Mouse (Mus musculus) hindbrain, embryonic 12.5 days (tissue): Measurements from ENCODE around the gene Srrt. TPM values are rescaled to one million over a fixed set of nuclear protein-coding genes. Genes with fewer than 3 reads are reported as not detected.

Source experiments
- ATAC-seq: fragments of 200-750 bp; cut with Nextera tagmentation; 2 replicates; pipeline ENCODE4 v1.8.0; 2017; ENCODE audit warnings: moderate TSS enrichment; ENCODE audit not compliant: low FRiP score
- H3K27ac ChIP-seq: fragments of 300-500 bp; sonication (generic); 2 replicates; pipeline ENCODE4 v1.5.1; 2016; ENCODE audit warnings: mild to moderate bottlenecking
- H3K27me3 ChIP-seq: fragments of 300-500 bp; sonication (generic); 2 replicates; pipeline ENCODE4 v1.6.1; 2016; ENCODE audit warnings: mild to moderate bottlenecking
- H3K36me3 ChIP-seq: fragments of 300-500 bp; sonication (generic); 2 replicates; pipeline ENCODE4 v1.6.1; 2016; ENCODE audit warnings: mild to moderate bottlenecking
- H3K4me1 ChIP-seq: fragments of 300-500 bp; sonication (generic); 2 replicates; pipeline ENCODE4 v1.6.1; 2016
- H3K4me2 ChIP-seq: fragments of 300-500 bp; sonication (generic); replicated peaks from 2 replicates; pipeline ENCODE4 v1.6.1; 2016; ENCODE audit warnings: mild to moderate bottlenecking
- H3K4me3 ChIP-seq: fragments of 300-500 bp; sonication (generic); 2 replicates; pipeline ENCODE4 v1.5.1; 2016; ENCODE audit warnings: mild to moderate bottlenecking
- H3K9ac ChIP-seq: fragments of 300-500 bp; sonication (generic); 2 replicates; pipeline ENCODE4 v1.6.1; 2016; ENCODE audit warnings: mild to moderate bottlenecking, moderate library complexity
- H3K9me3 ChIP-seq: fragments of 300-500 bp; sonication (generic); replicated peaks from 2 replicates; pipeline ENCODE4 v1.6.1; 2016; ENCODE audit warnings: mild to moderate bottlenecking
- WGBS: fragments of 180-500 bp; shearing (Covaris S2); methylation state at CpG from one replicate; pipeline ENCODE4 v1.1.7; 2016; 5-methylcytosine and 5-hydroxymethylcytosine counted together
- polyA plus RNA-seq: library from polyadenylated mRNA; unstranded; fragments of >200 nt; fragmentation: Nextera tagmentation; extraction: Ambion mirVana; gene quantifications from 2 replicates; pipeline ENCODE4 v1.2.1, GENCODE M21; 2016

Gene Srrt
- 151 and 152 TPM in 2 replicates for polyA plus RNA-seq

GRCm38 (mm10) chr5:137307071-137307912 is at the start of gene Srrt:
TSS of gene Srrt (minus strand) at chr5:137307674.
- under 1% methylated on average over 62 of the region's 72 CpGs for WGBS
- peak within 1 kb of the TSS; percentile 97 for H3K9ac ChIP-seq
- peak within 1 kb of the TSS; percentile 72 for H3K4me2 ChIP-seq
- peak within 1 kb of the TSS; percentile 97 for H3K27ac ChIP-seq
- H3K4me3 ChIP-seq, result peak within 1 kb of the TSS; percentile 90
- H3K27me3 ChIP-seq, result no peaks in the 10 kb centered on the region
- H3K36me3 ChIP-seq, result peaks cover 51% of the 10 kb centered on the region
- peaks cover 28% of the 10 kb centered on the region for H3K4me1 ChIP-seq
- peak; percentile 89 for ATAC-seq
- H3K9me3 ChIP-seq, result no peaks in the 10 kb centered on the region

DNA sequence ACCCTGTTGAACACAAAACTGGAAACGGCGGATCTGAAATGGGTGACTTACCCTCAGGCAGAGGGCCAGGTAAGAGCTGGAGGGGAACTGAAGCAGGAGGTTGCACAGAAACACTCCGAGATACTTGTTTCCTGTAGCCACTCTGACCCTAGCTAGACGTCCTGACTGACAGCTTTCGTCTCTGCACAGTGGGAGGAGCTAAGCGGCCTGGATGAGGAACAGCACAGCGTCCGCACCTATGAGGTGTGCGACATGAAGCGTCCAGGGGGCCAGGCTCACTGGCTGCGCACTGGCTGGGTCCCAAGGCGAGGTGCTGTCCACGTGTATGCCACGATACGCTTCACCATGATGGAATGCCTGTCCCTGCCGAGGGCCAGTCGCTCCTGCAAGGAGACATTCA is 46.6 kb upstream of the Srrt start:
- H3K9ac ChIP-seq, result no peak overlapping the region
- H3K4me1 ChIP-seq, result peaks cover 30% of the 10 kb centered on the region
- WGBS, result 91% methylated on average over 17 of the region's 17 CpGs
- no peak overlapping the region for H3K27ac ChIP-seq
- H3K4me3 ChIP-seq, result no peak overlapping the region
- no peaks in the 10 kb centered on the region for H3K9me3 ChIP-seq
- H3K27me3 ChIP-seq, result peaks cover 4% of the 10 kb centered on the region; the same call in 1 of the 2 replicates
- peaks cover 40% of the 10 kb centered on the region for H3K36me3 ChIP-seq
- no peak overlapping the region for H3K4me2 ChIP-seq
- ATAC-seq, result no peak

GRCm38 (mm10) chr5:137352011-137352975 is 44.8 kb upstream of the Srrt start:
- Histone ChIP-seq H3K4me2 (peak overlapping the region; percentile 85), H3K27me3 (peaks cover 9% of the 10 kb centered on the region), H3K9ac (peak overlapping the region; percentile 87), H3K9me3 (no peaks in the 10 kb centered on the region), H3K27ac (0 out of 2 replicates have a peak overlapping the region, but pooled peaks have one; percentile 17), H3K4me3 (peak overlapping the region; percentile 75), H3K36me3 (peaks cover 26% of the 10 kb centered on the region), H3K4me1 (peaks cover 45% of the 10 kb centered on the region)
- 23% methylated on average over 16 of the region's 16 CpGs for WGBS
- ATAC-seq, result no peak

DNA sequence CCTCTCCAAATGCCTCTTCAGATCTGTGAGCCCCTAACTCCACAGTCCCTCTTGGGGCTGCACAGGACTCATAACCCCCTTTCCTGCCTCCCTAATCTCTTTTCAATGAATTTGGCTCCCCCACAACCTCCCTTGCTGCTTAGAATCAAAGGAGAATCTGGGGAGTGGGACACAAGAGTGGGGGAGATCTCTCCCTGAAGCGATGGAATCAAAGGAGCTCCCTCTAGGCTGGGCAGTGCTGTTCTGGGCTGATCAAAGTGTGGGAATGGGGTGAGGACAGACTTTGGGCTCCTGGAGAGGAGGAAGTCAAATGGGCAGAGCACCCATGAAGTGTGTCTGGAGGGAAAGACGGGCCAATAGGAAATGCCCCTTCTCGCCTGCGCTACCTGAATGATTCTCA is 43.9 kb upstream of the Srrt start:
- no peak for ATAC-seq
- peak overlapping the region; percentile 80 for H3K27ac ChIP-seq
- WGBS, result 13% methylated on average over 4 of the region's 4 CpGs

GRCm38 (mm10) chr5:137351058-137351380 is 43.5 kb upstream of the Srrt start:
- Histone ChIP-seq H3K4me2 (peak overlapping the region; percentile 85), H3K4me3 (peak overlapping the region; percentile 75), H3K27me3 (peaks cover 9% of the 10 kb centered on the region), H3K9ac (peak overlapping the region; percentile 87), H3K9me3 (no peaks in the 10 kb centered on the region), H3K27ac (peak overlapping the region; percentile 80), H3K36me3 (peaks cover 17% of the 10 kb centered on the region), H3K4me1 (peaks cover 46% of the 10 kb centered on the region)
- 0% methylated on average over 8 of the region's 8 CpGs for WGBS
- ATAC-seq, result no peak

More for the DNA sequence above, 43.9 kb upstream of the Srrt start:
- H3K9ac ChIP-seq, result peak overlapping the region; percentile 87
- H3K36me3 ChIP-seq, result peaks cover 20% of the 10 kb centered on the region
- peaks cover 9% of the 10 kb centered on the region for H3K27me3 ChIP-seq
- H3K4me3 ChIP-seq, result peak overlapping the region; percentile 75
- no peaks in the 10 kb centered on the region for H3K9me3 ChIP-seq
- H3K4me2 ChIP-seq, result peak overlapping the region; percentile 85
- peaks cover 45% of the 10 kb centered on the region for H3K4me1 ChIP-seq

- H3K4me2 ChIP-seq, result peak overlapping the region; percentile 85
- H3K4me3 ChIP-seq, result peak overlapping the region; percentile 75
- H3K9ac ChIP-seq, result peak overlapping the region; percentile 87
- ATAC-seq, result peak; percentile 66
- H3K9me3 ChIP-seq, result no peaks in the 10 kb centered on the region
- peaks cover 49% of the 10 kb centered on the region for H3K4me1 ChIP-seq
- peaks cover 12% of the 10 kb centered on the region for H3K36me3 ChIP-seq
- H3K27me3 ChIP-seq, result peaks cover 9% of the 10 kb centered on the region
- peak overlapping the region; percentile 80 for H3K27ac ChIP-seq
- WGBS, result under 1% methylated on average over 49 of the region's 55 CpGs
Measured at GRCm38 (mm10) chr5:137350205-137351057, 43.0 kb upstream of the Srrt start.

GRCm38 (mm10) chr5:137349384-137350204 is 42.1 kb upstream of the Srrt start, which contains the start of gene Ephb4:
TSS of gene Ephb4 (plus strand) at chr5:137350109.
- H3K4me3 ChIP-seq, result peak within 1 kb of the TSS; percentile 75
- H3K4me2 ChIP-seq, result peak within 1 kb of the TSS; percentile 85
- under 1% methylated on average over 31 of the region's 32 CpGs for WGBS
- no peaks in the 10 kb centered on the region for H3K9me3 ChIP-seq
- peaks cover 10% of the 10 kb centered on the region for H3K36me3 ChIP-seq
- H3K9ac ChIP-seq, result peak within 1 kb of the TSS; percentile 87
- H3K27me3 ChIP-seq, result peaks cover 9% of the 10 kb centered on the region
- peak; percentile 91 for ATAC-seq
- peak within 1 kb of the TSS; percentile 80 for H3K27ac ChIP-seq
- peaks cover 49% of the 10 kb centered on the region for H3K4me1 ChIP-seq

DNA sequence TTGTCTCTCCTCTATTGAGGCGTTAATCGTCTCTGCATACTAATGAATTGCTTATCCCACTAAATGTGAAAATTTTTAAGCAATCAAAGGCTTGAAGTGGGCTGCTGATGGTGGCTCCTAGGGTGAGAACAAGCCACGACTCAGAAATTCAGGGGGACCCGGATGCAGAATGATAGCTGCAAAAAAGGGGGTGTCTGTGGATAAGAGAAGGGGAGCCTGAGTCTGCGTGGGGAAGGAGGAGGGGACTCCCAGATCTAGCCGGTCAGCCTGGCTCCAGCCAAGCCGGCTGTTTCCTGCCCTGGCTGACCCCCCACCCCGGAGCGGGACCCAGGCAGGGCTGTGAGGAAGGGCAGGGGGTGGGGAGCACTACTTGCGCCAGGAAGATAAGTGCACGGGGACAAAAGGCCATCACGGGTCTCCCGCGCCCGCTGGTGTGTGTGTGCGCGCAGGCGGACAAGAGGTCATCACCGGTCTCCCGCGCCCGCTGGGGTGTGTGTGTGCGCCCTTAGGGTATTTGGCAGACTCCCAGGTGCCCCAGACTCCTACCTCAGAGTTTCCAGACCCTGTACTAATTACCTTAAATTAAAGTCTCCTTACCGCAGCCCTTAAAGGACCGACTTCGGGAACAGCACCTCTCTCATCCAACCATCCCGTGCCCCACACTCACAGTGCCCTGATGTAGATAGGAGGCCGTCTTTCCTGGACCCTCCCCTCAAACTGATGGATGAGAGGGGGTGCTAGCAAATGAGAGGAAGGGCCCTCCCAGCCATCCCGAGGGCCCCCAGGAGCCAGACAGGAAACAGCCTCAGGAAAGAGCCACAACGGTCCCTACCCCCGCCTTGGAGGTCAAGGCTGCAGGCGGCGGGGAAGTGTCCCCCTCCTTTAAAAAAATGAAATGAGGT is 41.3 kb upstream of the Srrt start:
- under 1% methylated on average over 33 of the region's 33 CpGs for WGBS
- H3K27ac ChIP-seq, result peak overlapping the region; percentile 55
- no peak for ATAC-seq
- peak overlapping the region; percentile 75 for H3K4me3 ChIP-seq
- peak overlapping the region; percentile 85 for H3K4me2 ChIP-seq
- peaks cover 49% of the 10 kb centered on the region for H3K4me1 ChIP-seq
- H3K9me3 ChIP-seq, result no peaks in the 10 kb centered on the region; the same call in 1 of the 2 replicates
- H3K27me3 ChIP-seq, result peaks cover 9% of the 10 kb centered on the region
- H3K36me3 ChIP-seq, result 0 out of 2 replicates have a peak, but pooled peaks cover 3% of the 10 kb centered on the region
- peak overlapping the region; percentile 87 for H3K9ac ChIP-seq

- Histone ChIP-seq H3K4me3 (no peak overlapping the region), H3K4me2 (peak overlapping the region; percentile 85)
Measured at GRCm38 (mm10) chr5:137347856-137348255, 40.4 kb upstream of the Srrt start.

GRCm38 (mm10) chr5:137346983-137347382 is 39.5 kb upstream of the Srrt start:
- Histone ChIP-seq H3K36me3 (no peaks in the 10 kb centered on the region), H3K9ac (no peak overlapping the region), H3K27ac (no peak overlapping the region), H3K9me3 (no peaks in the 10 kb centered on the region; the same call in 1 of the 2 replicates), H3K4me3 (no peak overlapping the region), H3K4me2 (no peak overlapping the region), H3K27me3 (peaks cover 9% of the 10 kb centered on the region), H3K4me1 (peaks cover 38% of the 10 kb centered on the region)
- ATAC-seq, result no peak
- 93% methylated on average over 4 of the region's 4 CpGs for WGBS

More at GRCm38 (mm10) chr5:137347856-137348255, 40.4 kb upstream of the Srrt start:
- no peaks in the 10 kb centered on the region for H3K36me3 ChIP-seq
- H3K4me1 ChIP-seq, result peaks cover 46% of the 10 kb centered on the region
- 0 out of 2 replicates have a peak overlapping the region, but pooled peaks have one; percentile 87 for H3K9ac ChIP-seq
- H3K27me3 ChIP-seq, result peaks cover 9% of the 10 kb centered on the region
- WGBS, result 34% methylated on average over 7 of the region's 7 CpGs
- H3K9me3 ChIP-seq, result no peaks in the 10 kb centered on the region; the same call in 1 of the 2 replicates
- H3K27ac ChIP-seq, result no peak overlapping the region
- no peak for ATAC-seq
